ENCODE assay signal across 35 mouse cellular contexts in the genomic region with DNA sequence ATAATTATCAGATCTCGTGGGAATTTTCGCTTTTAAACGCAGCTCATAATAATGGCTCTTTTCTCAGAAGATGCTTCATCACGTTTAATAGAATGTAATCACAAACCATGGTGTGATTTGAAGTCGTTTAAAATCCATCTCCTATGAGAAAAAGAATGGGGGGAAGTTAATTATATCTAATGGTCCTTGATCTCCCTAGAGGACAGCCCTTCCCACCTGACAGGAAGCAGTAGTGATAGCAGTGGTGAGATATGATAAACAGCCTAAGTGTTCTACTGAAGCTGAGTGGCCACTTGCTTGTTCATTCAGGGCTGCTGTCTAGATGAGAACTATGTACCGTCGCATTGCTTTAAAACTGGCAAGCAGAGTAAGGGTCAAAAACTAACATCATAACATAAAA.
"Had no signal": no experiment of that assay in that cellular context is flagged by ENCODE, and none has a peak within 500 bp of the region (broad histone marks: within the 10 kb centered on the region; RNA-seq: fewer than 3 reads in every experiment).

No protein-coding gene starts in this region.

- H3K4me2 ChIP-seq: heart, embryonic 11.5 days; heart, embryonic 12.5 days; heart, embryonic 13.5 days; heart, embryonic 15.5 days; hindbrain, embryonic 12.5 days; hindbrain, embryonic 13.5 days; hindbrain, embryonic 14.5 days; hindbrain, embryonic 15.5 days; intestine, embryonic 15.5 days; kidney, embryonic 15.5 days had no signal

- H3K27me3 ChIP-seq: heart, embryonic 12.5 days; heart, embryonic 13.5 days; heart, embryonic 15.5 days; hindbrain, embryonic 12.5 days; hindbrain, embryonic 13.5 days; hindbrain, embryonic 15.5 days; intestine, embryonic 15.5 days; kidney, embryonic 15.5 days had no signal

- H3K36me3 ChIP-seq: heart, embryonic 10.5 days; heart, embryonic 12.5 days; heart, embryonic 13.5 days; heart, embryonic 15.5 days; hindbrain, embryonic 10.5 days; hindbrain, embryonic 12.5 days; hindbrain, embryonic 13.5 days; hindbrain, embryonic 15.5 days; intestine, embryonic 15.5 days; kidney, embryonic 15.5 days had no signal

- H3K9ac ChIP-seq: heart, embryonic 12.5 days; heart, embryonic 13.5 days; heart, embryonic 15.5 days; hindbrain, embryonic 12.5 days; hindbrain, embryonic 13.5 days; hindbrain, embryonic 14.5 days; hindbrain, embryonic 15.5 days; intestine, embryonic 15.5 days; kidney, embryonic 15.5 days had no signal

- H3K4me3 ChIP-seq: heart, embryonic 10.5 days; heart, embryonic 12.5 days; heart, embryonic 13.5 days; heart, embryonic 15.5 days; hindbrain, embryonic 10.5 days; hindbrain, embryonic 12.5 days; hindbrain, embryonic 13.5 days; hindbrain, embryonic 15.5 days; intestine, embryonic 15.5 days; kidney, embryonic 15.5 days; layer of hippocampus, adult 2 months had no signal

- H3K9me3 ChIP-seq: heart, embryonic 10.5 days; heart, embryonic 12.5 days; heart, embryonic 13.5 days; heart, embryonic 15.5 days; hindbrain, embryonic 10.5 days; hindbrain, embryonic 12.5 days; hindbrain, embryonic 13.5 days; hindbrain, embryonic 15.5 days; intestine, embryonic 15.5 days; kidney, embryonic 15.5 days had no signal

- DNase-seq: heart, postnatal 10 days; heart, postnatal 14 days; heart, postnatal 36 days; heart, postnatal 4 days; kidney, adult 11 months; kidney, adult 18-20 months; kidney, adult 2 months; kidney, adult 8-10 months; kidney, adult 9 months; kidney, postnatal 10 days; kidney, postnatal 14 days; kidney, postnatal 25 days; kidney, postnatal 36 days; kidney, postnatal 4 days; layer of hippocampus, adult 9-11 months; layer of hippocampus, postnatal 36 days had no signal

- H3K27ac ChIP-seq: heart, embryonic 10.5 days; heart, embryonic 13.5 days; heart, embryonic 15.5 days; hindbrain, embryonic 10.5 days; hindbrain, embryonic 12.5 days; hindbrain, embryonic 13.5 days; hindbrain, embryonic 14.5 days; hindbrain, embryonic 15.5 days; hindbrain, postnatal 0 days; intestine, embryonic 15.5 days; kidney, embryonic 15.5 days; kidney, postnatal 0 days; layer of hippocampus, adult 2 months had no signal

- H3K4me1 ChIP-seq: heart, embryonic 10.5 days; heart, embryonic 12.5 days; heart, embryonic 15.5 days; hindbrain, embryonic 10.5 days; hindbrain, embryonic 12.5 days; hindbrain, embryonic 13.5 days; hindbrain, embryonic 15.5 days; intestine, embryonic 15.5 days; kidney, embryonic 15.5 days had no signal

- ATAC-seq: hindbrain, embryonic 16.5 days; hindbrain, postnatal 0 days; inflammation-experienced regulatory T-cells, adult 6 months; intestine, embryonic 15.5 days; intestine, embryonic 16.5 days; intestine, postnatal 0 days had no signal
